Mouse (Mus musculus): ENCODE data around the gene Fam168b. TPM values are rescaled to one million over a fixed set of nuclear protein-coding genes. Genes with fewer than 3 reads are reported as not detected.

The Fam168b gene
- polyA plus RNA-seq, 1 experiment = 250 TPM

- TF ChIP-seq CTCF (IDR thresholded peaks at IDR 0.05; ENCODE audit: extremely low read depth, insufficient read depth, low read length) (no peak), POLR2A (IDR thresholded peaks at IDR 0.05; ENCODE audit: extremely low read depth, insufficient read depth, low read length) (no peak)
- H3K27ac ChIP-seq (ENCODE audit: insufficient read depth, low read length) = no peak overlapping the region
Measured at GRCm38 (mm10) chr1:34822003-34822402, 20.9 kb downstream of the Fam168b start.

GRCm38 (mm10) chr1:34821411-34821810, 21.5 kb downstream of the Fam168b start:
- Histone ChIP-seq H3K4me3 (ENCODE audit: insufficient read depth, low read length) (no peak overlapping the region), H3K4me1 (ENCODE audit: control insufficient read depth, insufficient read depth, low read length) (peaks cover 27% of the 10 kb centered on the region), H3K27ac (ENCODE audit: insufficient read depth, low read length) (no peak overlapping the region)
- TF ChIP-seq POLR2A (IDR thresholded peaks at IDR 0.05; ENCODE audit: extremely low read depth, insufficient read depth, low read length) (no peak), CTCF (IDR thresholded peaks at IDR 0.05; ENCODE audit: extremely low read depth, insufficient read depth, low read length) (no peak)

More at GRCm38 (mm10) chr1:34822003-34822402, 20.9 kb downstream of the Fam168b start:
- H3K4me1 ChIP-seq (ENCODE audit: control insufficient read depth, insufficient read depth, low read length) = peaks cover 27% of the 10 kb centered on the region
- no peak overlapping the region for H3K4me3 ChIP-seq (ENCODE audit: insufficient read depth, low read length)

- Histone ChIP-seq H3K4me3 (ENCODE audit: insufficient read depth, low read length) (no peak overlapping the region), H3K4me1 (ENCODE audit: control insufficient read depth, insufficient read depth, low read length) (peaks cover 19% of the 10 kb centered on the region), H3K27ac (ENCODE audit: insufficient read depth, low read length) (no peak overlapping the region)
- no peak for TF ChIP-seq CTCF (IDR thresholded peaks at IDR 0.05; ENCODE audit: extremely low read depth, insufficient read depth, low read length)
- TF ChIP-seq POLR2A (IDR thresholded peaks at IDR 0.05; ENCODE audit: extremely low read depth, insufficient read depth, low read length) = no peak
Measured at GRCm38 (mm10) chr1:34819225-34819910, 23.5 kb downstream of the Fam168b start.

GRCm38 (mm10) chr1:34815843-34816242, 27.0 kb downstream of the Fam168b start:
- Histone ChIP-seq H3K27ac (ENCODE audit: insufficient read depth, low read length) (no peak overlapping the region), H3K4me1 (ENCODE audit: control insufficient read depth, insufficient read depth, low read length) (peaks cover 6% of the 10 kb centered on the region), H3K4me3 (ENCODE audit: insufficient read depth, low read length) (no peak overlapping the region)
- TF ChIP-seq POLR2A (IDR thresholded peaks at IDR 0.05; ENCODE audit: extremely low read depth, insufficient read depth, low read length) (no peak), CTCF (IDR thresholded peaks at IDR 0.05; ENCODE audit: extremely low read depth, insufficient read depth, low read length) (no peak)

- TF ChIP-seq CTCF (IDR thresholded peaks at IDR 0.05; ENCODE audit: extremely low read depth, insufficient read depth, low read length) (no peak), POLR2A (IDR thresholded peaks at IDR 0.05; ENCODE audit: extremely low read depth, insufficient read depth, low read length) (0 out of 2 replicates have a peak, but pooled peaks have one; percentile 13)
- H3K27ac ChIP-seq (ENCODE audit: insufficient read depth, low read length) = peak overlapping the region; percentile 47
Measured at GRCm38 (mm10) chr1:34812407-34813247, 30.2 kb downstream of the Fam168b start.

GRCm38 (mm10) chr1:34811581-34811980, 31.3 kb downstream of the Fam168b start:
- Histone ChIP-seq H3K27ac (ENCODE audit: insufficient read depth, low read length) (no peak overlapping the region), H3K4me3 (ENCODE audit: insufficient read depth, low read length) (no peak overlapping the region), H3K4me1 (ENCODE audit: control insufficient read depth, insufficient read depth, low read length) (peaks cover 3% of the 10 kb centered on the region)
- no peak for TF ChIP-seq CTCF (IDR thresholded peaks at IDR 0.05; ENCODE audit: extremely low read depth, insufficient read depth, low read length)

More at GRCm38 (mm10) chr1:34812407-34813247, 30.2 kb downstream of the Fam168b start:
- Histone ChIP-seq H3K4me3 (ENCODE audit: insufficient read depth, low read length) (no peak overlapping the region), H3K4me1 (ENCODE audit: control insufficient read depth, insufficient read depth, low read length) (peaks cover 3% of the 10 kb centered on the region)

GRCm38 (mm10) chr1:34811035-34811434, 31.8 kb downstream of the Fam168b start:
- no peak for TF ChIP-seq POLR2A (IDR thresholded peaks at IDR 0.05; ENCODE audit: extremely low read depth, insufficient read depth, low read length)
- no peak for TF ChIP-seq CTCF (IDR thresholded peaks at IDR 0.05; ENCODE audit: extremely low read depth, insufficient read depth, low read length)
- H3K4me3 ChIP-seq (ENCODE audit: insufficient read depth, low read length) = no peak overlapping the region
- peaks cover 3% of the 10 kb centered on the region for H3K4me1 ChIP-seq (ENCODE audit: control insufficient read depth, insufficient read depth, low read length)
- H3K27ac ChIP-seq (ENCODE audit: insufficient read depth, low read length) = no peak overlapping the region

GRCm38 (mm10) chr1:34810293-34810692, 32.6 kb downstream of the Fam168b start:
- Histone ChIP-seq H3K4me3 (ENCODE audit: insufficient read depth, low read length) (no peak overlapping the region), H3K27ac (ENCODE audit: insufficient read depth, low read length) (no peak overlapping the region), H3K4me1 (ENCODE audit: control insufficient read depth, insufficient read depth, low read length) (peaks cover 3% of the 10 kb centered on the region)
- TF ChIP-seq CTCF (IDR thresholded peaks at IDR 0.05; ENCODE audit: extremely low read depth, insufficient read depth, low read length) = no peak
- TF ChIP-seq POLR2A (IDR thresholded peaks at IDR 0.05; ENCODE audit: extremely low read depth, insufficient read depth, low read length) = no peak

- TF ChIP-seq POLR2A (IDR thresholded peaks at IDR 0.05; ENCODE audit: extremely low read depth, insufficient read depth, low read length) (no peak), CTCF (IDR thresholded peaks at IDR 0.05; ENCODE audit: extremely low read depth, insufficient read depth, low read length) (no peak)
- H3K4me3 ChIP-seq (ENCODE audit: insufficient read depth, low read length) = no peak overlapping the region
- H3K4me1 ChIP-seq (ENCODE audit: control insufficient read depth, insufficient read depth, low read length) = peaks cover 7% of the 10 kb centered on the region
- no peak overlapping the region for H3K27ac ChIP-seq (ENCODE audit: insufficient read depth, low read length)
Measured at GRCm38 (mm10) chr1:34808445-34808844, 34.4 kb downstream of the Fam168b start.
